Mouse (Mus musculus) CH12.LX (cell line): ENCODE data around the gene Mtfr2. TPM values are rescaled to one million over a fixed set of nuclear protein-coding genes. Genes with fewer than 3 reads are reported as not detected.
A peak's percentile ranks its signal among the peaks of the same experiment; 100 is the strongest.

Experiments used
- DNase-seq: peaks from one replicate; pipeline ENCODE4 v3.0.0-alpha.2; 2013; ENCODE audit errors: extremely low read depth
- H3K27ac ChIP-seq: 2 replicates; pipeline ENCODE4 v1.5.1; 2012; ENCODE audit warnings: low read depth, mild to moderate bottlenecking, control low read depth, moderate library complexity; ENCODE audit not compliant: insufficient read depth
- H3K27me3 ChIP-seq: replicated peaks from 2 replicates; pipeline ENCODE3; 2012; ENCODE audit warnings: inconsistent platforms
- H3K36me3 ChIP-seq, 2 experiments: replicated peaks in 1 of 2; 2 replicates each; pipeline versions ENCODE3 to v1.6.1; 2012; ENCODE audit warnings: inconsistent platforms in 1 of 2, low read length in 1 of 2, mild to moderate bottlenecking in 1 of 2, mixed read lengths in 1 of 2, moderate library complexity in 1 of 2; ENCODE audit not compliant: control insufficient read depth in 1 of 2, insufficient read depth in 1 of 2
- H3K4me1 ChIP-seq, 2 experiments: 2 replicates each; pipeline ENCODE4 v1.6.1; 2012; ENCODE audit warnings: inconsistent platforms in 1 of 2, moderate library complexity in 1 of 2; ENCODE audit not compliant: insufficient read depth in 2 of 2, control insufficient read depth in 1 of 2
- H3K4me2 ChIP-seq: 2 replicates; pipeline ENCODE4 v1.6.1; 2012; ENCODE audit warnings: low read depth, mild to moderate bottlenecking, control low read depth; ENCODE audit not compliant: poor library complexity, insufficient read depth, severe bottlenecking
- H3K4me3 ChIP-seq, 3 experiments: fragments of 150-350 bp in 1 of 3; sonication (generic) in 1 of 3; replicated peaks in 1 of 3; 2 replicates each; pipeline versions ENCODE3 to v1.5.1; 2011 to 2012; ENCODE audit warnings: low read depth in 2 of 3, low read length in 2 of 3, mild to moderate bottlenecking in 2 of 3, moderate library complexity in 2 of 3, control low read depth in 1 of 3, improper control_type of control experiment in 1 of 3, inconsistent platforms in 1 of 3, mixed read lengths in 1 of 3; ENCODE audit not compliant: poor library complexity in 1 of 3
- H3K79me2 ChIP-seq: replicated peaks from 2 replicates; pipeline ENCODE4 v1.6.1; 2012; ENCODE audit warnings: mild to moderate bottlenecking, moderate library complexity; ENCODE audit not compliant: control insufficient read depth, poor library complexity, insufficient read depth, severe bottlenecking; ENCODE audit errors: extremely low read depth
- H3K9ac ChIP-seq: 2 replicates; pipeline ENCODE4 v1.6.1; 2012; ENCODE audit warnings: low read depth, mild to moderate bottlenecking, control low read depth, moderate library complexity; ENCODE audit not compliant: insufficient read depth
- H3K9me3 ChIP-seq: replicated peaks from 2 replicates; pipeline ENCODE3; 2012; ENCODE audit warnings: low read length, inconsistent platforms, mixed read lengths
- CHD1 ChIP-seq: IDR thresholded peaks from 2 replicates; pipeline ENCODE4 v1.6.1; 2012; ENCODE audit warnings: low read depth, low read length, improper control_type of control experiment, inconsistent platforms
- CHD2 ChIP-seq: IDR thresholded peaks from 2 replicates; pipeline ENCODE4 v1.6.1; 2011; ENCODE audit warnings: low read length, improper control_type of control experiment
- CTCF ChIP-seq, 2 experiments: IDR thresholded peaks in 1 of 2; conservative IDR thresholded peaks in 1 of 2; 2 replicates each; pipeline ENCODE4 v1.5.1; 2011 to 2012; ENCODE audit warnings: low read depth in 2 of 2, low read length in 2 of 2, improper control_type of control experiment in 1 of 2, inconsistent platforms in 1 of 2, mild to moderate bottlenecking in 1 of 2, moderate library complexity in 1 of 2
- E2F4 ChIP-seq: IDR thresholded peaks from 2 replicates; pipeline ENCODE4 v1.6.1; 2011; ENCODE audit warnings: low read depth, low read length, improper control_type of control experiment; ENCODE audit not compliant: insufficient replicate concordance
- ELF1 ChIP-seq: IDR thresholded peaks from 2 replicates; pipeline ENCODE4 v1.6.1; 2014; ENCODE audit warnings: low read depth, mild to moderate bottlenecking, inconsistent platforms, low read length, improper control_type of control experiment
- HCFC1 ChIP-seq: IDR thresholded peaks from 2 replicates; pipeline ENCODE4 v1.6.1; 2012; ENCODE audit warnings: low read depth, mild to moderate bottlenecking, inconsistent platforms, low read length, improper control_type of control experiment
- KAT2A ChIP-seq: IDR thresholded peaks from 2 replicates; pipeline ENCODE4 v1.6.1; 2012; ENCODE audit warnings: low read length, improper control_type of control experiment, inconsistent platforms; ENCODE audit not compliant: insufficient replicate concordance
- MAX ChIP-seq: IDR thresholded peaks from 2 replicates; pipeline ENCODE4 v1.6.1; 2011; ENCODE audit warnings: low read length, improper control_type of control experiment
- MXI1 ChIP-seq: IDR thresholded peaks from 2 replicates; pipeline ENCODE4 v1.6.1; 2011; ENCODE audit warnings: mild to moderate bottlenecking, low read depth, low read length, improper control_type of control experiment
- MYC ChIP-seq: IDR thresholded peaks from 2 replicates; pipeline ENCODE4 v1.6.1; 2011; ENCODE audit warnings: low read depth, mild to moderate bottlenecking, improper control_type of control experiment, low read length
- NELFE ChIP-seq: IDR thresholded peaks from 2 replicates; pipeline ENCODE4 v1.6.1; 2011; ENCODE audit warnings: low read depth, low read length, improper control_type of control experiment
- NRF1 ChIP-seq: IDR thresholded peaks from 2 replicates; pipeline ENCODE4 v1.6.1; 2014; ENCODE audit warnings: low read depth, mild to moderate bottlenecking, inconsistent platforms, low read length, improper control_type of control experiment, moderate library complexity
- PAX5 ChIP-seq: IDR thresholded peaks from 2 replicates; pipeline ENCODE4 v1.6.1; 2012; ENCODE audit warnings: low read length, inconsistent platforms, mixed read lengths
- POLR2A ChIP-seq: IDR thresholded peaks from 2 replicates; pipeline ENCODE4 v1.6.1; 2011; ENCODE audit warnings: low read depth, mild to moderate bottlenecking, improper control_type of control experiment, low read length
- POLR2AphosphoS2 ChIP-seq: IDR thresholded peaks from 2 replicates; pipeline ENCODE4 v1.6.1; 2011; ENCODE audit warnings: low read depth, low read length, improper control_type of control experiment
- RAD21 ChIP-seq: IDR thresholded peaks from 2 replicates; pipeline ENCODE4 v1.6.1; 2011; ENCODE audit warnings: low read depth, mild to moderate bottlenecking, low read length, improper control_type of control experiment, moderate library complexity
- RCOR1 ChIP-seq: conservative IDR thresholded peaks from 2 replicates; pipeline ENCODE4 v1.6.1; 2012; ENCODE audit warnings: low read depth, mild to moderate bottlenecking, inconsistent platforms, low read length, improper control_type of control experiment
- SIN3A ChIP-seq: IDR thresholded peaks from 2 replicates; pipeline ENCODE4 v1.6.1; 2012; ENCODE audit warnings: low read length, improper control_type of control experiment, inconsistent platforms
- TBP ChIP-seq: conservative IDR thresholded peaks from 2 replicates; pipeline ENCODE4 v1.6.1; 2011; ENCODE audit warnings: low read depth, low read length, improper control_type of control experiment
- TCF12 ChIP-seq: IDR thresholded peaks from 2 replicates; pipeline ENCODE4 v1.6.1; 2014; ENCODE audit warnings: low read depth, mild to moderate bottlenecking, inconsistent platforms, low read length, improper control_type of control experiment
- UBTF ChIP-seq: IDR thresholded peaks from 2 replicates; pipeline ENCODE4 v1.6.1; 2012; ENCODE audit warnings: low read depth, mild to moderate bottlenecking, inconsistent platforms, low read length, improper control_type of control experiment, moderate library complexity
- USF1 ChIP-seq: IDR thresholded peaks from 2 replicates; pipeline ENCODE4 v1.6.1; 2014; ENCODE audit warnings: low read depth, mild to moderate bottlenecking, inconsistent platforms, low read length, improper control_type of control experiment
- USF2 ChIP-seq: conservative IDR thresholded peaks from 2 replicates; pipeline ENCODE4 v1.6.1; 2011; ENCODE audit warnings: low read depth, low read length, improper control_type of control experiment
- ZKSCAN1 ChIP-seq: IDR thresholded peaks from 2 replicates; pipeline ENCODE4 v1.6.1; 2012; ENCODE audit warnings: low read depth, inconsistent platforms, low read length, improper control_type of control experiment, borderline replicate concordance
- ZMIZ1 ChIP-seq: IDR thresholded peaks from 2 replicates; pipeline ENCODE4 v1.6.1; 2012; ENCODE audit warnings: low read depth, mild to moderate bottlenecking, inconsistent platforms, low read length, improper control_type of control experiment
- ZNF384 ChIP-seq: IDR thresholded peaks from 2 replicates; pipeline ENCODE4 v1.6.1; 2012; ENCODE audit warnings: low read depth, low read length, improper control_type of control experiment, inconsistent platforms
- dilution Hi-C: fragments of 300-500 bp; cut with MboI; formaldehyde crosslinking; loops from 2 replicates; pipeline ENCODE4 v1.14.3; 2020; ENCODE audit warnings: low sequenced_read_pairs; ENCODE audit not compliant: extremely low pct_unique_long_range_greater_than_20kb, extremely low pct_ligation_motif_present
- in situ Hi-C: fragments of 300-500 bp; cut with MboI; formaldehyde crosslinking; loops from 3 replicates; pipeline ENCODE4 v1.14.3; 2019; ENCODE audit warnings: low sequenced_read_pairs, low pct_ligation_motif_present, low pct_unique_long_range_greater_than_20kb, mixed read lengths
- polyA plus RNA-seq: library from polyadenylated mRNA; unstranded; fragments of >175 nt; gene quantifications from 2 replicates; pipeline ENCODE4 v1.2.1, GENCODE M21; 2012; ENCODE audit warnings: low read depth; ENCODE audit not compliant: insufficient read length
- total RNA-seq, 2 experiments: library from RNA; depleted of rRNA; stranded (reverse); fragments of 300-350 nt in 1 of 2; fragments of >200 nt in 1 of 2; gene quantifications; 2 replicates each; pipeline ENCODE4 v1.2.3; 2012 to 2014

Gene Mtfr2
- total RNA-seq (2012; rRNA removed): 4.0 and 4.4 TPM in 2 replicates
- total RNA-seq (2014; rRNA removed): 3.2 and 3.8 TPM in 2 replicates
- polyA plus RNA-seq: 15.3 and 16.9 TPM in 2 replicates

DNA sequence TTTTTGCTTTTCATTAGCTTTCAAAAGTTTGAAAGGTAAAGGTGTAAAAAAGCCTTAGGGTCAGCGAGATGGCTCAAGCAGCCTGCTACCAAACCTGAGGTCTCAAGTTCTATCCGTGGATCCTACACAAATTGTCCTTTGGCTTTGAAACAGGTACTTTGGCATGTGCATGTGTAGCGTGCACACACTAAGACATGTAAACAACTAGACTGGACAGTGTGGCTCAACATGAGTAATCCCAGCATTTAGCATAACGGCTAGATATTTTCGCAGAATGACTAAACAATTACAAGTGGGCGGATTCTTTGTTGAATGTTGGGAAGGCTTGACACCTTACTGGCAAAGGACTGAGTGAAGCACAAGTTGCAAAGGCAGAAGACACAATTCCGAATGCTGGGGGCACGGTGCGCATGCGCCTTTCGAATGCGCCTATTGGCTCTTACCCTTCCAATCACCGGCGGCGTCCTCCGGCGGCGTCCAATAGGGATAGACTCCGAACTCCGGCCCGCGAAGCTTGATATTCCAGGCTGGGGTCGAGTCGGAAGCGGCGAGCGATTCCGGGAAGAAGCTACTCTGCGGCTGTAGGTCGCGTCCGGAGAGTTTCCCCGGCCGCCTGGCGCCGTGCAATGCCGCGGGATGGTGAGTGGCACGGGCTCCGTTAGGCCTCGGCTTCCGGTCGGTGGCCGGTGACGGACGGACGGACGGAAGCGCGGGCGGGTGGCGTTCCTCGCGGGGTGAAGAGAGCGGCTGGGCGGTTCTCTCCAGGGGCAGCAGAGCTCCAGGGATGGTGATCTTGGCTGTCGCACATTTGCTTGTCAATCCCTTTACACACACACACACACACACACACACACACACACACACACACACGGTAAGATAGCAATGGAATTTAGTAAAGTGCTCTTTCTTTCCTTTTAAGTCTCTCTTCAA is at the start of gene Mtfr2:
TSS of gene Mtfr2 (plus strand) at position 486 of the 930 bp plus-strand sequence.
- H3K4me1 ChIP-seq: peaks cover 5 to 15% of the 10 kb centered on the region in 2 experiments; a peak in 3 of 4 replicates
- peak; percentile 95 for DNase-seq
- no peaks in the 10 kb centered on the region; the same call in 1 of the 2 replicates for H3K79me2 ChIP-seq
- H3K9me3 ChIP-seq: no peaks in the 10 kb centered on the region
- no peaks in the 10 kb centered on the region for H3K27me3 ChIP-seq
- peak within 1 kb of the TSS; percentile 26; the same call in 1 of the 2 replicates for H3K27ac ChIP-seq
- TF ChIP-seq UBTF (peak; percentile 80; the same call in 1 of the 2 replicates), NRF1 (peak; percentile 96), SIN3A (peak; percentile 98), MXI1 (peak; percentile 91), MAX (peak; percentile 29; the same call in 1 of the 2 replicates), ELF1 (peak; percentile 82), USF1 (no peak), CHD2 (peak; percentile 51; the same call in 1 of the 2 replicates), ZMIZ1 (peak; percentile 37; the same call in 1 of the 2 replicates), RCOR1 (no peak), TCF12 (peak; percentile 58), TBP (0 out of 2 replicates have a peak, but pooled peaks have one; percentile 47), PAX5 (no peak), POLR2A (peak; percentile 92), MYC (peak; percentile 3; the same call in 1 of the 2 replicates), ZNF384 (no peak), CTCF (conservative IDR thresholded peaks at IDR 0.05 in 1 of 2, IDR thresholded peaks at IDR 0.05 in 1 of 2; ENCODE audit: low read depth in 2 of 2, low read length in 2 of 2) (no peak), ZKSCAN1 (no peak), USF2 (no peak), POLR2AphosphoS2 (peak; percentile 97), RAD21 (no peak), HCFC1 (peak; percentile 73), KAT2A (0 out of 2 replicates have a peak, but pooled peaks have one; percentile 24), NELFE (peak; percentile 81), E2F4 (peak; percentile 94; the same call in 1 of the 2 replicates), CHD1 (no peak)
- H3K4me3 ChIP-seq: peak within 1 kb of the TSS; percentile 62 to 83 (median 74)
- H3K4me2 ChIP-seq: peak within 1 kb of the TSS; percentile 89
- H3K9ac ChIP-seq: peak within 1 kb of the TSS; percentile 25
- dilution Hi-C loops (no loop called here), in situ Hi-C loops (no loop called here)
- peaks cover 37 to 60% of the 10 kb centered on the region in 2 experiments for H3K36me3 ChIP-seq
